ENCODE assay signal across 8 mouse cellular contexts in the genomic region with DNA sequence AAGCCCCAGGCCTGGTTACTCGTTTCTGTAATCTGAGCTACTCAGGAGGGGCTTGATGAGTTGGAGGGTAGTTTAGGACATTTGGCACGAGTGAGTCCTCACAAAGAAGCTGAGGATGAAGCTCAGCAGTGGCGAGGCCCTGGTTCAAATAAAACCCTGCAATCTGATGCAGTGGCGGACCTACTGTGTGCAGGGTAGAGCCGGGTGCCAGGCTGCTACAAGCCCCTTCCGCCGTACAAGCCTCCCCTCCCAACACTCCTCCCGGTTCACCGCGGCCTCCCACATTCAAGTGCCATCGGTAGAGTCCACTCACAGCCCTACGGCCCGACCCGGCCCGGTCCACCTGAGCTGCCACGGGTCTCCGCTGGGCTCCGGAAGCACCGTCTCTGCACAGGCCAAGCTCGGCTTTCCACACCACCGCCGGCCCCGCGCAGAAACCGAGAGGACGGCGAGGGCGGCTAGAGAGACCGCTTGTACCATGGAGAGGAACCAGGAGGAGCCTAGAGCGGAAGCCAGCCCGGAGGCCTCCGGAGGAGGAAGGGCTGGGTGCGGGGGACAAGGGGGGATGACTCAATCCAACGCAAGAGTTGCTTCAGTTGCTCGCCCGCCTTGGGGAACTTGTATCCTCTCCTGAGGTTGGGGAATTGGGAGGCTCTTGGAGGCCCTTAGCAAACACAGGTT. TPM values are rescaled to one million over a fixed set of nuclear protein-coding genes. Genes with fewer than 3 reads are reported as not detected.
A peak's percentile ranks its signal among the peaks of the same experiment; 100 is the strongest.
DNase-seq lines count a peak whose midpoint lies in the region; ATAC-seq and TF ChIP-seq lines count a peak whose summit lies in the region.

Arl14ep (minus strand) TSS at position 466 of the 681 bp plus-strand sequence.

- DNase-seq in CD4-positive helper T cell, adult 2 months (ENCODE audit: low read depth, low spot score), result peak; percentile 83
- peak; percentile 62 for DNase-seq in brain, embryonic 18.5 days (ENCODE audit: low read depth, low spot score)
- peak; percentile 95 for DNase-seq in kidney, postnatal 0 days (ENCODE audit: low spot score)
- peak; percentile 81 for DNase-seq in liver, embryonic 11.5 days (ENCODE audit: low spot score)
- DNase-seq in naive thymus-derived CD4-positive, alpha-beta T cell, adult 2 months (ENCODE audit: low read depth), result peak; percentile 79

- peaks cover 2% of the 10 kb centered on the region for H3K36me3 ChIP-seq in heart, embryonic 12.5 days
- 0 out of 2 replicates have a peak, but pooled peaks cover 2% of the 10 kb centered on the region for H3K36me3 ChIP-seq in kidney, postnatal 0 days (ENCODE audit: insufficient read depth, low read length)
- no peaks in the 10 kb centered on the region for H3K36me3 ChIP-seq in liver, embryonic 11.5 days (ENCODE audit: control insufficient read depth, insufficient read depth, low read length)
- H3K36me3 ChIP-seq in stomach, embryonic 14.5 days (ENCODE audit: control insufficient read depth, insufficient read depth, low read length), result 0 out of 2 replicates have a peak, but pooled peaks cover under 1% of the 10 kb centered on the region

- TF ChIP-seq CTCF in kidney, postnatal 0 days (IDR thresholded peaks at IDR 0.05; ENCODE audit: low read depth), result no peak

- peak; percentile 85 for ATAC-seq in erythroid progenitor cell, adult 5-6 weeks (replicated peaks; ENCODE audit: low FRiP score, poor library complexity, severe bottlenecking)
- ATAC-seq in heart, embryonic 12.5 days (ENCODE audit: insufficient number of reproducible peaks, low FRiP score), result peak; percentile 94
- peak; percentile 97 for ATAC-seq in kidney, postnatal 0 days (replicated peaks; ENCODE audit: low FRiP score, low read depth)
- peak; percentile 98 for ATAC-seq in liver, embryonic 11.5 days (replicated peaks; ENCODE audit: low FRiP score)
- peak; percentile 96 for ATAC-seq in stomach, embryonic 14.5 days (ENCODE audit: insufficient number of reproducible peaks, insufficient read depth, low FRiP score, low read depth)

- 0 out of 2 replicates have a peak within 1 kb of the TSS, but pooled peaks have one; percentile 11 for H3K27ac ChIP-seq in heart, embryonic 12.5 days (ENCODE audit: poor library complexity, severe bottlenecking)
- peak within 1 kb of the TSS; percentile 76 for H3K27ac ChIP-seq in kidney, postnatal 0 days
- peak within 1 kb of the TSS; percentile 25; the same call in 1 of the 2 replicates for H3K27ac ChIP-seq in liver, embryonic 11.5 days (ENCODE audit: low read depth, low read length)
- H3K27ac ChIP-seq in stomach, embryonic 14.5 days (ENCODE audit: low read length), result no peak within 1 kb of the TSS

- no peaks in the 10 kb centered on the region for H3K27me3 ChIP-seq in heart, embryonic 12.5 days (replicated peaks)
- no peaks in the 10 kb centered on the region for H3K27me3 ChIP-seq in kidney, postnatal 0 days (ENCODE audit: insufficient read depth, low read length)
- H3K27me3 ChIP-seq in liver, embryonic 11.5 days (replicated peaks; ENCODE audit: control insufficient read depth, insufficient read depth, low read length), result no peaks in the 10 kb centered on the region
- no peaks in the 10 kb centered on the region for H3K27me3 ChIP-seq in stomach, embryonic 14.5 days (ENCODE audit: control insufficient read depth, insufficient read depth, low read length)

- H3K4me1 ChIP-seq in heart, embryonic 12.5 days (replicated peaks), result peaks cover 14% of the 10 kb centered on the region
- 0 out of 2 replicates have a peak, but pooled peaks cover 7% of the 10 kb centered on the region for H3K4me1 ChIP-seq in kidney, postnatal 0 days (replicated peaks; ENCODE audit: insufficient read depth, low read length)
- H3K4me1 ChIP-seq in liver, embryonic 11.5 days (replicated peaks; ENCODE audit: control insufficient read depth, insufficient read depth, low read length), result no peaks in the 10 kb centered on the region; the same call in 1 of the 2 replicates
- no peaks in the 10 kb centered on the region for H3K4me1 ChIP-seq in stomach, embryonic 14.5 days (ENCODE audit: control insufficient read depth, insufficient read depth, low read length)

- H3K4me3 ChIP-seq in heart, embryonic 12.5 days, result peak within 1 kb of the TSS; percentile 65
- peak within 1 kb of the TSS; percentile 94 for H3K4me3 ChIP-seq in kidney, postnatal 0 days (replicated peaks; ENCODE audit: low read depth, low read length)
- H3K4me3 ChIP-seq in liver, embryonic 11.5 days (ENCODE audit: low read depth, low read length), result peak within 1 kb of the TSS; percentile 85
- peak within 1 kb of the TSS; percentile 55 for H3K4me3 ChIP-seq in stomach, embryonic 14.5 days (ENCODE audit: low read depth, low read length)

- no peaks in the 10 kb centered on the region for H3K9me3 ChIP-seq in heart, embryonic 12.5 days (replicated peaks)
- no peaks in the 10 kb centered on the region for H3K9me3 ChIP-seq in kidney, postnatal 0 days (replicated peaks; ENCODE audit: low read length)
- H3K9me3 ChIP-seq in liver, embryonic 11.5 days (ENCODE audit: control insufficient read depth, low read length), result no peaks in the 10 kb centered on the region
- H3K9me3 ChIP-seq in stomach, embryonic 14.5 days (ENCODE audit: control insufficient read depth, low read depth, low read length), result no peaks in the 10 kb centered on the region

- H3K4me2 ChIP-seq in heart, embryonic 12.5 days, result peak within 1 kb of the TSS; percentile 74
- H3K4me2 ChIP-seq in kidney, postnatal 0 days (ENCODE audit: low read length), result peak within 1 kb of the TSS; percentile 54
- peak within 1 kb of the TSS; percentile 72 for H3K4me2 ChIP-seq in liver, embryonic 11.5 days
- H3K4me2 ChIP-seq in stomach, embryonic 14.5 days (replicated peaks; ENCODE audit: low read depth, low read length), result peak within 1 kb of the TSS; percentile 54

- WGBS in heart, embryonic 12.5 days, result 1% methylated on average over 36 of the region's 36 CpGs
- under 1% methylated on average over 36 of the region's 36 CpGs for WGBS in kidney, postnatal 0 days
- 1% methylated on average over 36 of the region's 36 CpGs for WGBS in liver, embryonic 11.5 days
- WGBS in stomach, embryonic 14.5 days, result under 1% methylated on average over 36 of the region's 36 CpGs

- peak within 1 kb of the TSS; percentile 78 for H3K9ac ChIP-seq in heart, embryonic 12.5 days
- peak within 1 kb of the TSS; percentile 97 for H3K9ac ChIP-seq in kidney, postnatal 0 days (ENCODE audit: low read depth, low read length)
- H3K9ac ChIP-seq in liver, embryonic 11.5 days (ENCODE audit: low read depth, low read length), result peak within 1 kb of the TSS; percentile 95
- H3K9ac ChIP-seq in stomach, embryonic 14.5 days (replicated peaks; ENCODE audit: low read depth, low read length), result peak within 1 kb of the TSS; percentile 60

RNA-seq across cellular contexts. Expression of gene Arl14ep, which starts in this region (rescaled TPM):
- 2.9 and 9.6 TPM in 2 replicates for total RNA-seq in erythroid progenitor cell, adult 5-6 weeks (2015; ENCODE audit: low replicate concordance)
- total RNA-seq in erythroid progenitor cell, adult 5-6 weeks (2017; ENCODE audit: low replicate concordance), result 3.3 and 7.0 TPM in 2 replicates
- polyA plus RNA-seq in heart, embryonic 12.5 days (2016; fragmentation: Nextera tagmentation; extraction: Ambion mirVana), result 28.6 and 30.6 TPM in 2 replicates
- polyA plus RNA-seq in kidney, postnatal 0 days (2015; fragmentation: Nextera tagmentation; extraction: Ambion mirVana), result 35.2 and 38.5 TPM in 2 replicates
- 28.4 and 30.6 TPM in 2 replicates for polyA plus RNA-seq in liver, embryonic 11.5 days (2014; fragmentation: Nextera tagmentation; extraction: Ambion mirVana)
- polyA plus RNA-seq in stomach, embryonic 14.5 days (2014; fragmentation: Nextera tagmentation; extraction: Ambion mirVana), result 50.1 and 53.9 TPM in 2 replicates
